Mouse (Mus musculus): ENCODE measurements around the gene Zfp976.

- no peak for TF ChIP-seq GATA1 (IDR thresholded peaks at IDR 0.05; ENCODE audit: borderline replicate concordance, low read length)
- no peak for TF ChIP-seq FLI1 (IDR thresholded peaks at IDR 0.05; ENCODE audit: low read length)
Measured at GRCm38 (mm10) chr7:42578488-42578887, 63.9 kb downstream of the Zfp976 start, which contains the start of gene Gm21028.

All from megakaryocyte, embryonic 14.5 days (primary cell).